Mouse (Mus musculus) heart, adult 2 months (tissue): ENCODE results near the gene Il18rap. TPM values are rescaled to one million over a fixed set of nuclear protein-coding genes. Genes with fewer than 3 reads are reported as not detected.

ENCODE experiments used
- DNase-seq, 2 experiments: peaks; one replicate each; pipeline ENCODE4 v3.0.0; 2021
- H3K27ac ChIP-seq: fragments of 200-600 bp; 2 replicates; pipeline ENCODE4 v1.8.1; 2022
- H3K27me3 ChIP-seq: fragments of 200-500 bp; 2 replicates; pipeline ENCODE4 v1.6.1; 2012; ENCODE audit warnings: mild to moderate bottlenecking, low read length, inconsistent platforms, mixed read lengths; ENCODE audit not compliant: control insufficient read depth, insufficient read depth
- H3K36me3 ChIP-seq: fragments of 200-500 bp; 2 replicates; pipeline ENCODE4 v1.6.1; 2012; ENCODE audit warnings: low read length, inconsistent platforms; ENCODE audit not compliant: control insufficient read depth, insufficient read depth
- H3K4me1 ChIP-seq: fragments of 200-500 bp; 2 replicates; pipeline ENCODE4 v1.6.1; 2011; ENCODE audit warnings: low read length; ENCODE audit not compliant: control insufficient read depth, insufficient read depth
- H3K4me3 ChIP-seq: fragments of 200-600 bp; 2 replicates; pipeline ENCODE4 v1.8.1; 2022
- H3K79me2 ChIP-seq: fragments of 200-500 bp; replicated peaks from 2 replicates; pipeline ENCODE4 v1.6.1; 2012; ENCODE audit warnings: mild to moderate bottlenecking, inconsistent platforms, low read length, moderate library complexity, mixed read lengths; ENCODE audit not compliant: control insufficient read depth, insufficient read depth
- H3K9ac ChIP-seq: fragments of 200-500 bp; 2 replicates; pipeline ENCODE4 v1.6.1; 2012; ENCODE audit warnings: low read depth, mild to moderate bottlenecking, control low read depth, inconsistent platforms, low read length, mixed read lengths
- CTCF ChIP-seq: fragments of 200-600 bp; IDR thresholded peaks from 2 replicates; pipeline ENCODE4 v1.8.1; 2022; ENCODE audit warnings: antibody characterized with exemption, mild to moderate bottlenecking, moderate library complexity
- EP300 ChIP-seq: fragments of 200-500 bp; IDR thresholded peaks from 2 replicates; pipeline ENCODE4 v1.6.1; 2011; ENCODE audit warnings: low read depth, low read length, control low read depth; ENCODE audit not compliant: insufficient read depth
- POLR2A ChIP-seq: fragments of 200-500 bp; IDR thresholded peaks from 2 replicates; pipeline ENCODE4 v1.6.1; 2011; ENCODE audit warnings: mild to moderate bottlenecking, low read depth, low read length, control low read depth; ENCODE audit not compliant: insufficient read depth
- WGBS: fragments of 180-500 bp; shearing (Covaris S2); methylation state at CpG from one replicate; pipeline ENCODE4 v1.1.7; 2018; 5-methylcytosine and 5-hydroxymethylcytosine counted together
- intact Hi-C: fragments of 180-260 bp; cut with DNase I; formaldehyde crosslinking; loops from one replicate; pipeline ENCODE4 v1.15.1; 2025
- polyA plus RNA-seq: library from polyadenylated mRNA; depleted of rRNA; stranded (reverse); fragments of >200 nt; gene quantifications from 2 replicates; pipeline ENCODE4 v1.2.3, GENCODE M21; 2012
- total RNA-seq, 2 experiments: library from RNA; stranded (reverse); gene quantifications; 2 replicates each; pipeline ENCODE4 v1.2.3; 2021

The Il18rap gene
- total and polyA plus RNA-seq, 3 experiments, result 0.16 to 0.41 TPM; not detected in 1

- TF ChIP-seq POLR2A (no peak), CTCF (no peak), EP300 (no peak)
- intact Hi-C loops, result no loop called here
- Histone ChIP-seq H3K36me3 (no peaks in the 10 kb centered on the region), H3K4me3 (no peak overlapping the region), H3K4me1 (no peaks in the 10 kb centered on the region), H3K79me2 (no peaks in the 10 kb centered on the region), H3K9ac (no peak overlapping the region), H3K27ac (no peak overlapping the region), H3K27me3 (no peaks in the 10 kb centered on the region)
- WGBS, result 82% methylated on average over 4 of the region's 4 CpGs
- DNase-seq, result no peak
These were observed 20.6 kb upstream of the Il18rap start for GRCm38 (mm10) chr1:40494594-40494993.

GRCm38 (mm10) chr1:40499708-40500107 is 15.5 kb upstream of the Il18rap start:
- Histone ChIP-seq H3K9ac (no peak overlapping the region), H3K4me3 (no peak overlapping the region), H3K27me3 (no peaks in the 10 kb centered on the region), H3K4me1 (no peaks in the 10 kb centered on the region), H3K36me3 (no peaks in the 10 kb centered on the region), H3K27ac (no peak overlapping the region), H3K79me2 (no peaks in the 10 kb centered on the region)
- intact Hi-C loops, result no loop called here
- 89% methylated on average over 1 of the region's 1 CpGs for WGBS
- no peak for TF ChIP-seq CTCF
- TF ChIP-seq POLR2A, result no peak
- TF ChIP-seq EP300, result no peak
- DNase-seq, result no peak

GRCm38 (mm10) chr1:40501126-40501525 is 14.0 kb upstream of the Il18rap start:
- intact Hi-C loops, result no loop called here
- Histone ChIP-seq H3K36me3 (no peaks in the 10 kb centered on the region), H3K4me1 (no peaks in the 10 kb centered on the region), H3K79me2 (no peaks in the 10 kb centered on the region), H3K27me3 (no peaks in the 10 kb centered on the region), H3K4me3 (no peak overlapping the region), H3K27ac (no peak overlapping the region), H3K9ac (no peak overlapping the region)
- WGBS, result 77% methylated on average over 4 of the region's 4 CpGs
- no peak for TF ChIP-seq EP300
- TF ChIP-seq POLR2A, result no peak
- no peak for TF ChIP-seq CTCF
- DNase-seq, result no peak

GRCm38 (mm10) chr1:40501546-40502398 is 13.4 kb upstream of the Il18rap start:
- TF ChIP-seq POLR2A (no peak), EP300 (no peak), CTCF (no peak)
- WGBS, result 74% methylated on average over 11 of the region's 11 CpGs
- no peaks in the 10 kb centered on the region for H3K4me1 ChIP-seq
- H3K4me3 ChIP-seq, result no peak overlapping the region
- DNase-seq, result no peak
- no peaks in the 10 kb centered on the region for H3K27me3 ChIP-seq
- no peak overlapping the region for H3K27ac ChIP-seq
- H3K36me3 ChIP-seq, result no peaks in the 10 kb centered on the region
- H3K9ac ChIP-seq, result no peak overlapping the region
- H3K79me2 ChIP-seq, result no peaks in the 10 kb centered on the region
- intact Hi-C loops, result no loop called here

GRCm38 (mm10) chr1:40504548-40504947 is 10.6 kb upstream of the Il18rap start:
- no peaks in the 10 kb centered on the region for H3K27me3 ChIP-seq
- no peak overlapping the region for H3K9ac ChIP-seq
- H3K4me3 ChIP-seq, result no peak overlapping the region
- TF ChIP-seq CTCF (no peak), POLR2A (no peak), EP300 (no peak)
- no peaks in the 10 kb centered on the region for H3K36me3 ChIP-seq
- H3K79me2 ChIP-seq, result no peaks in the 10 kb centered on the region
- intact Hi-C loops, result no loop called here
- WGBS, result 65% methylated on average over 5 of the region's 5 CpGs
- H3K27ac ChIP-seq, result no peak overlapping the region
- no peak for DNase-seq
- no peaks in the 10 kb centered on the region for H3K4me1 ChIP-seq

- Histone ChIP-seq H3K27ac (no peak overlapping the region), H3K27me3 (no peaks in the 10 kb centered on the region), H3K79me2 (no peaks in the 10 kb centered on the region), H3K4me3 (no peak overlapping the region), H3K9ac (no peak overlapping the region), H3K36me3 (no peaks in the 10 kb centered on the region), H3K4me1 (no peaks in the 10 kb centered on the region)
- DNase-seq, result no peak
- intact Hi-C loops, result no loop called here
- 85% methylated on average over 6 of the region's 6 CpGs for WGBS
- TF ChIP-seq CTCF, result no peak
- TF ChIP-seq EP300, result no peak
- TF ChIP-seq POLR2A, result no peak
These were observed 1.2 kb downstream of the Il18rap start for GRCm38 (mm10) chr1:40516364-40516763.
